Mouse (Mus musculus) retina, adult 2 months (tissue): Measurements from ENCODE around the gene Gm12216.

ENCODE experiments used
- DNase-seq: peaks from one replicate; pipeline ENCODE4 v3.0.0-alpha.2; 2012; ENCODE audit warnings: low read depth, low spot score

Gm12216 gene

DNA sequence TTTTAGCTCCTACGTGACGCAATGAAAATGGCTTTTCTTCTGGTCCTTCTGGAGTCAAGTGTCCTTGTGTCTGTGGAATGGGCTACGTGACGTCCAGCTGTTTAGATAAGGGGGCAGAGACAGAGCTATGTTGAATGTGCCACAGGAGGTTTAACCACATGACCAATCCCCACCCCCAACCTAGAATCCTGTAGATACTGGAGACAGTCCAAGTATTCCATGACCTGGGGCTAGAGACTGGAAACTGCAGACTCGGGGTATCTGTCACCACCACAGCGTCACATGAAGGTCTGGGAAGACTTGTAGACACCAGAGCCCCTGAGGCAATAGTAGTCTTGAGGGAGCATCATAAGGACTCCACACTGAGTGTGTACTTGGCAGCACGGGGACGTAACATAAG, 63.2 kb downstream of the Gm12216 start:
- DNase-seq = no peak

DNA sequence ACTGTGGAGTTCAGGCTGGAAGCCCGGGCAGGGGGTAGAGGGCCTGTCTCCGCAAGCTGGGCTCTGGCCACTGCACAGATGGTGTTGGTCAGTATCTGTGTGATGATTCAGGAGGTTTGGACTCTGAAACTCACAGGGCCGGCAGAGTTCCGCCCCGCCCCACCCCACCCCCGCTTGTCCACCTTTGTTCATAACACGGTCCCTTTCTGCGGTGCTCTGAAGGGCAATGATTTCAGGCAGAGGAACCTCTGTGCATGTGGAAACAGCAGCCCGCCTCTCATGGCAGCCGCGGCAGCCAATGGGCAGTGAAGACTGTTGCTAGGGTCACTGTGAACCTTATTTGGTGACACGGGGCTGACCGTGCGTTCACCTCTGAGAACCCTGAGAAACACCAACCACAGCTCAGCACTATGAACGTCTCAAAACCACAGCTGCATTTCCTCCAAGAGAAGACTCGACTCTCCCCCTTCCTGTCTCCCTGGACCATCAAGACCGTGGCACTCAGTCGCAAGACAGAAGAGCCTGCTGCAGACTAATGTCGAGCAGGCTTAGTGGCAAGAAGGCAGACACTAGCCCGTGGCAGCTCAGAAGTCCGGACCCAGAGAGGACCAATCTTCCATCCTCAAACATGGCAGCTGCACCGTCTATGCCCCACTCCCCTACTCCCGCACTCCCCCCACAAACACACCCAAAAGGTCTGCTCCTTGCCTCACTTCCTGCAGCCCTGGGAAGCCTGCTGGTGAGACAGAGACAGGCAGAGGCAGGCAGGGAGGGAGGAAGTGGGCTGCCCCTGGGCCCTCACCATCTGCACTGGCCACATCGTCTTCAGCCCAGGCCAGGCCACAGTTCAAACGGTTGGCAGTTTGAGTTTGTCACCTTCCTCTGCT, 64.1 kb downstream of the Gm12216 start:
- DNase-seq = no peak

DNA sequence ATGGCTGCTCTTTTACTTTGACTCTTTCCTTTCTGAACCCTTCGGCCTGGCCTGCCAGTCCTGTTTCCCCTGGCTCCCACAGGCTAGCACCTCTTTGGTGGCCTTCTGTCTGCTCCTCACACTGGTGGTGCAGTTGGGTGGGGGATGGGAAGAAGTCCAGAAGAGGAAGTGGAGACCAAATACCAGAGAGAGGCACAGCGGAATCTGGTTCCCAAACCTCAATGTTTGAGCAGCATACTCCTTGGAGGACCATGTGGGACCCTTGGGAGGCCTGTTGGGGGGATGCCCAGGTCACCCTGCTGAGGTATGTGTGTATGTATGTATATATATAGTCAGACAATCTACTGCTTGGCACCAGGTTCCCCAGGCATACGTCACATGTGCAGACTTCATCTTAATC, 65.0 kb downstream of the Gm12216 start:
- DNase-seq = no peak

DNA sequence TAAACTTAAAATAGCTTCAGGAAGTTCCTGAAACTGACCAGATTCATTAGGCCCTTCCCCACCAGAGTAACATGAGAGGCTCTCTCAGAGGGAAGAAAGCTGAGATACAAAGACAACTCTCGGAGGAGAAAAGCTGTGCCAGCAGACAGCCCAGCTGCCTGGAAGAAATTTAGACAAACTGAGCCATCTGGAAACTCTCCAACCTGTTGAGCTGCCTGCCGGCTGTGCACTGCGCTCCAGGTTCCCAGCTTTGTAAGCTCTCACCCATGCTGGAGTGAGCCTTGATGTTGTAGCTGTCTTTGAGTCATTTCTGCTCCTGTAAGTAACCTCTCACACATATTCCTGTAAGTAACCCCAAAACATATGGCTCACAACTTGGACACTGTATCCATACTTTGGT, 66.1 kb downstream of the Gm12216 start:
- DNase-seq = no peak

DNA sequence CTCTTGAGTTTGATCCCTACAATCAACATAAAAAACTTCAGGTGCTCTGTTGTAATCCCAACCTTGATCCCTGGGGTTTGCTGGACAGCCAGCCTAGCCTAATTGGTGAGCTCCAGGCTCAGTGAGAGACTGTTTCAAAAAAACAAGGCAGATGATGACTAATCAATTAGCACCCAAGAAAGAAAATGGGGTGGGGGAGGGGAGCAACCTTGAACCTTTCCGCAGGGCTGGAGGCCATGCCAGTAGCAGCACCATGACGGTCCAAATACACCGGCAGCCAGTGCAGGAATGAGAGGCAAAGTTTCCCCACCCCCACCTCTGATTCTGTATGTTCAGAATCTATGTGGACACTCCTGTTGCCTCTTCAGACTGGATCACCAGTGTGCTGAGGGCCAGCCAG, 69.8 kb downstream of the Gm12216 start:
- no peak for DNase-seq

DNA sequence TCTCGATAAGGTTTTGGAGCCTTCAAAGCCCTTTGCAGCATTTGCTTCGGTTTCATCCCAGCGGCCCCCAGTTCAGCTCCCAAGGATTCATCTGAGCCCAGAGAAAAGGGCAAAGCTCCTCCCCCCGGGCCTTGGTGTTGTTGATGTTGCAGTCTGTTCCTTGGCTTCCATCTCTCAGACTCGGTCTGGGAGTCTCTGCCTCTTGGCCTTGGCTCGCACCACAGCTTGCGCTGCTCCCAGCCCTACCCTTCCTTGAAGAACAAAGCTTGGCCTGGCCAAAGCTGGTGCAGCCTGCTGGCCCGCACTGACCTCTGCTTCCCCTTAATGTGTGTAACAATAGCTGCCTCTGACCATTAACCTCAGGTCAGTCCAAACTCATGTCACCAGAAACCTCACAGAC, 70.9 kb downstream of the Gm12216 start:
- no peak for DNase-seq

DNA sequence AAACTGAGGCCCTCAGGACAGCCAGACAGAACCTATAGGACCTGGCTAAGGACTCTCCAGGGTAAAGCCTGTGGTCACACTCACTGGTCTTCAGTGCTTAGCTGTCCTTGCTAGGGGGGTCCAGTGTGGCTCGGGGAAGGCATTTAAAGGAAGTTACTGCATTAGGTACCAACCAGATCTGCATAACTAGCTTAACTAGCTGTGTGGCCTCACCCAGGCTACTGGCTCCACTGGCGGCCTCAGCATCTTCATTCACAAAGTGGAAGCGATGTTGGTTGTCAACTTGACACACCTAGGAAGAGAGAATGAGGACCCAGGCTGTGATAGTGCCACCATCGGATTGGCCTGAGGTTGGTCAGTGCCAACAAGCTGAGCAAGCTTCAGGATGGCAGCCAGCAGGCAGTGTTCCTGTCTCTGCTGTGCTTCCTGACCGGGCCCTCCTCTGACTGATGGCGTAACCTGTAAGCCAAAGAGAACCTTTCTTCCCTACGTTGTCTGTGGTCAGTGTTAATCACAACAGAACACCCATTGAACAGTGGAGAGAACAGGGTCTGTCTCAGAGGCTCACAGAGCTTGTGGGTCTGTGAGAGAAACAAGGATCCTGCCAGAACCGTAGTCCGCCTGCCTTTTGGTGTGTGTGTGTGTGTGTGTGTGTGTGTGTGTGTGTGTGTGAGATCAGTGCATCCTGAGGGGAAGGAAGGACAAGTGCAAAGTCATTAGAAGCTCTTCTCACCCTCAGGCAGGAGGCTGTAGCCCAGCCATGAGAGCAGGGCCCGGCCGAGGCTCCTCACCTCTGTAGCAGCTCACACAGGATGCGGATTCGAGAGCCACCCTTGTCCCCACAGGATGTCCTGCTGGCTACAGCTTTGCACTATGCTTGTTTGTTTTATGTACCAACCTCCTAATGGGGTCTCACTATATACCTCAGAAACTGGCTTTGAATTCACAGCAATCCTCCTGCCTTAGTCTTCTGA, 72.7 kb downstream of the Gm12216 start:
- DNase-seq = no peak

DNA sequence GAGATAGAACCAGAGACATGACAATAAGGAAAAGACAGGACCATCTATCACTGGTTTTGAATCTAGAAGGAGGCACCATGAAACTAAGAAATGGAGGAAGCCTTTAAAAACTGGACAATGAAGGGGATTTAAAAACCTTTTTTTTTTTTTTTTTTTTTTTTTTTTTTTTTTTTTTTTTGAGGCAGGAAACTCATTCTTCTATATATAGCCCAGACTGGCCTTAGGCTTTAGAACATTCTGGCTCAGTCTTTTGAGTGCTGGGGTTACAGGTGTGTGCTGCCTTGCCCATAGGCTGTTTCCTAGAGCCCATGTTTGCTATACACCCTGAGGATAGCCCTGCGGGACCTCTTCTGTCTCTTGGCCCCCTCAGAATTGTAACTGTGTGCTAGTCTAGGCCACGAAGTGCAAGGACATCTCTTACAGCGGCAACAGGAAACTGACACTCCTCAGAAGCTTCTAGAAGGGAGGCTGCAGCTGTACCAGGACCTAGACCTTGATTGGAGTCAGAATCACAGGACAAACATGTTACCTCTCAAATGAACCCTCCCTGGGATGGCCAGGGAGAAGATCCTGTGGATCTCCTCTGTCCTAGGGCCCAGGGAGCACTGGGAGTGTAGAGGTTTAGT, 73.6 kb downstream of the Gm12216 start:
- no peak for DNase-seq

DNA sequence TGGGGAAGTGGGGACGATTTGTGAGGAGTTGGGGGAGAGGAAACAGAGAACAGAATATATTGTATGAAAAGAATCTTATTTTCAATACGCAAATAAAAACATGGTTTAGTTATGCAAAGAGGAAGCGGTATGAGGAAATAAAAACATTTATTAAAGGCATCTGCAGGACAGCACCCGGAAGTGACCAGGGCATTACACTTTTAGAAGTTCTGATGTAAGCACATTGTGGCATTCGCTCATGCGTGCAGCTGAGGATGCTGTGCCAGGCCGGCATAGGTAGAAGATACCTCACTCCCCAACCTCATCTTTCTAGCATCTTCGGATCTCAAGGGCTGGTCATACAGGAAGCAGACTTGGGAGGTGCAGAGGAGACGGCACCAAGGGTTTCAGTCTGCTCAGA, 75.8 kb downstream of the Gm12216 start:
- no peak for DNase-seq

DNA sequence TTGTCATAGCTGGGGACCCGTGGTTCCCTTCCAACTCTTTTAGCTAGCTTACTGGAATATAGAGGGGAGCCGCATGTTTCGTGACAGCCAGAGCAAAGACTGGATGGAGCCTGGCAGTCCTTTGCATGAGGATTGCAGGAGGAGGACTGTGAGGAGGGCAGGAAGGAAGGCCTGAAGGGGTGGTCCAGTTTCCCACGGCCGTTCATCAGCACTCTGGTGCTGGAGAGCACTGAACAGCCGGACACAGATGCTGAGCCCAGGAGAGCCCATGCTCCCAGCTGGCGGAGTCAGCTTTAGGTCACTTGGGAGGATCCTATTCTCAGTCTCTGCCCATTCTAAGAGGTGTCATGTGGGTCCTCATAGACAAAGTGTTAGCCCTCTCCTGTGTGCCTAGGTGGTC, 77.1 kb downstream of the Gm12216 start:
- no peak for DNase-seq

DNA sequence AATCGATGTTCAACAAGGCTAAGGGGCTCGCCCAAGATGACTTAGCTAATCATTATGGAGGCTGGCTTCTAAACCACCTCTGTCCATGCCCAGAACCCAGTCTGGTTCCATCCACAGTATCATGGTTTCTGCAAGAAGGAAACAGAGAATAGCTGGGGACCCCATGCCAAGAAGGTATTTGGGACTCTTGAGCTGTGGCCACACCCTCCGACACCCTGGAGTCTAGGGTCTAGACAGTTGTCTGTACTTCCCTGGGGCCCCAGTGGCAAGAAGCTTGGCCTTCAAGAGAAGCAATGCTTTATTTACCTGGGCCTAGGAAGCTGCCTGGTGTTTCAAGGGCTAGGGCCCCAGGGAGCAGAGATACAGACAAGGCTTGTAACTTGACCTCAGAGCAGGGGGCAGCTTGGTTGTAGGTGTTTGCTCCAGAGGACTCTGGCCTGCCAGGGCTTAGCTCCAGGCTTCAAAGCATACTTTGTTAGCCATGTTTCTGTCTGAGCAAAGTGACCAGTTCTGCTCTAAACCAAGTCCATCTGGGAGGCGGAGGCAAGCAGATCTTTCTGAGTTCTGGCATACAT, 77.8 kb downstream of the Gm12216 start:
- DNase-seq = no peak

DNA sequence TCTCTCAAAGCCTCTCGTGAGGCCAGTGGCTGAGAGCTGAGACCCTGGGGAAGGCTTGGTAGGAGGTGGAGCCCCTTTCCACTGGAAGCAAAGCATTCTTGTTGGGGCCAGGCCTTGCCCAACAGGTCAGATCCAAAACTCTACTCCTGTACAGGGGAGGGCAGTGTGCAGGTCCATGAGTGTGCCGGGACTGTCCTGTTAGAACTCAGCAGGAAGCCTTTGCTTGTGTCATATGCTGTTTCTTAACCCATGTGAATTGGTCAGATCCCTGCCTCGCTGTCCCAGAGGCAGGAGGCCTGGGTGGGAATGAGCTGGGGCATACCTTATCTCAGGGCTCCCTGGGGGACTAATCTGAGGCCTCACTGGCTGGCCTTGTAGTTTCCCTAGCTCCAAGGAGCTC, 78.8 kb downstream of the Gm12216 start:
- no peak for DNase-seq

DNA sequence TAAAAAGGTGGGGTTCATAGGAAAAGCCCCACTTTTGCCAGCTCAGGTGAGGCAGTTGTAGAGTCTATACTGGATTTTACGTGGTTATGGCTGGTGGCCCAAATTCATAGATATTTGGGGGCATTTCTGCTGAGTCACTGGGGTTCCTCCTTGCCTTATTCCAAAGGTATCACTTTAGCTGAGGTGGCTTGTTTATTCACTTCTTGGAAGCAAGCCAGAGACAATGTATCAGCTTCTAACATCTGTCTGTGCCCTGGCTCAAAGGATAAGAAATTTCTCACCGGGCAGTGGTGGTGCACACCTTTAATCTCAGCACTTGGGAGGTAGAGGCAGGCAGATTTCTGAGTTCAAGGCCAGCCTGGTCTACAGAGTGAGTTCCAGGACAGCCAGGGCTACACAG, 79.2 kb downstream of the Gm12216 start:
- DNase-seq = no peak

DNA sequence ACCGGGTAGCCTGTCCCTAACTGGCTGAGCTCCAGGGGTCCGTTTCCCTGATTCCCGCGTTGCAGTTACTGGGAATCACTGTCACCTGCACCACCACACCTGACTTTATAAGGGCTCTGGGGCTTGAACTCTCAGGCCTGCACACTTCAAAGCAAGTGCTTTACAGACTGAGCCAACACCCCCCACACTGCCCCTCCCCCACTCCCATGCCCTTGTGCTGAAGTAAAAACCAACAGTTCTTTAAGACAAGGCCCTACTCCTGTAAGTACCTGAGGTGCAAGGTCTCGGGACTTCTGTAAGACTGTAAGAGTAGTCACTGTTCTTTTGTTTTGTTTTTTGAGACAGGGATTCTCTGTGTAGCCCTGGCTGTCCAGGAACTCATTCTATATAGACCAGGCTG, 80.6 kb downstream of the Gm12216 start:
- no peak for DNase-seq

DNA sequence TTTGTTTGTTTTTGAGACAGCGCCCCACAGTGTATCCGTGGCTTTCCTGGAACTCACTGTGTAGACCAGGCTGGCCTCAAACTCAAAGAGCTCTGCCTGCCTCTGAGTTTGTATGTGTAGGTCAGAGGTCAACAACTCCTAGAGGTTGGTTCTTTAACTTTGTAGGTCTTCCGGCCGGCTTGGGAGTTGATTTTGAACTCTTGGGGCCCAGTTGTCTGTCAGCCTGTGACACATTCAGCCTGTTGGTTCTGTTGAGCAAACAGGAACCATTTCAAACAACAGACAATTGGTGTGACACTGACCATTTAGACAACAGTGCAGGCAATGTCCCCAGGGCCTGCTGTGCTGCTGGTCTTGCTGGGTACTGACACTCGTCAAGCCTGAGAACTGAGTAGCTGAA, 81.3 kb downstream of the Gm12216 start:
- no peak for DNase-seq

DNA sequence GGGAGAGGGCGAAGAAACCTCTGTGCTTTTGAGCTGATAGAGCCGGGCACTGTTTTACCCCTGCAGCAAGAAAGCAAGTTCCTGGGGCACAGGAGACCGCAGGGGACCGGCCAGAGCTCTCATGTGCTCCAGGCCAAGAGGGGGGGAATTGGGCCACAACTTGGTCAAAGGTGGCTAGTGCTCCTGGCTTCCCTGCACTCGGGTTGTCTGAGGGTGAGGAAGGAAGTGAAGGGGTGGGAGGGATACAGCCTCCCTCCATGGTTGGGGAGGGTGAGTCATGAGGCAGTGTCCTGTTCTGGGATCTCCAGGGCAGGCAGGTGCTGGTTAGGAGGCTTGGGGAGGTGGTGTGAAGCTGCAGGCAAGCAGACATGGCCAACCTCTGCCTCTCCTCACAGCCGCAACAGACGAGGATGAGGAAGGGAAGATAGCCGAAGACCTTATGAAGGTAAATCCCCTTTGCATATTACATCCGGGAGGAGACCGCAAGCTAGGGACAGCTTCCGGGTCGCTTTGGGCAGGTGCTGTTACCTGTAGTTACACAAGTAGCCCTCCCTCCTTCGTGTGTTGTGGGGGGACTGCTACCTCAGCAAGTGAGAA, 84.3 kb downstream of the Gm12216 start:
- no peak for DNase-seq

DNA sequence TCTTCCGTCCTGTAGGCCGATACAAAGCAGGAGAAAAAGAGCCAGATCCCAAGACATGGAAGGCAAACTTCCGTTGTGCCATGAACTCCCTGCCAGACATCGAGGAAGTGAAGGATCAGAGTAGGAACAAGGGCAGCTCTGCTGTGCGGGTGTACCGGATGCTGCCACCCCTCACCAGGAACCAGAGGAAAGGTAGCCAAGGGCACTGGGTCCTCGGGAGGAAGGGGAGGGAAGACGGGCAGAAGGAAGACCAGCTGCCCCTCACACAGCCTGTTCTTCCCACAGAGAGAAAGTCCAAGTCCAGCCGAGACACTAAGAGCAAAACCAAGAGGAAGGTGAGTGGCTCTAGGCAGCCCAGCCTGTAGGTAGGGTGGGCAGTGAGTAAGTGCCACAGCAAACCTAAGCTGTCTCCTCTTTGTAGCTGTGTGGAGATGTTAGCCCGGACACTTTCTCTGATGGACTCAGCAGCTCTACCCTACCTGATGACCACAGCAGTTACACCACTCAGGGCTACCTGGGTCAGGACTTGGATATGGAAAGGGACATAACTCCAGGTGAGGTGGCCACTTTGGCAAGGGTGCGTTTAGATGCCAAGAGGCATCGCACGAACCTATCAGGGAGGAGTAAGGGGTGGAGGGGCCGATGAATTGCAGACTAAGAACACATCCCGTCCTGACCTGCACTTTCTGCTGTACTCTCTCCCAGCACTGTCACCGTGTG, 85.3 kb downstream of the Gm12216 start:
- DNase-seq = no peak

DNA sequence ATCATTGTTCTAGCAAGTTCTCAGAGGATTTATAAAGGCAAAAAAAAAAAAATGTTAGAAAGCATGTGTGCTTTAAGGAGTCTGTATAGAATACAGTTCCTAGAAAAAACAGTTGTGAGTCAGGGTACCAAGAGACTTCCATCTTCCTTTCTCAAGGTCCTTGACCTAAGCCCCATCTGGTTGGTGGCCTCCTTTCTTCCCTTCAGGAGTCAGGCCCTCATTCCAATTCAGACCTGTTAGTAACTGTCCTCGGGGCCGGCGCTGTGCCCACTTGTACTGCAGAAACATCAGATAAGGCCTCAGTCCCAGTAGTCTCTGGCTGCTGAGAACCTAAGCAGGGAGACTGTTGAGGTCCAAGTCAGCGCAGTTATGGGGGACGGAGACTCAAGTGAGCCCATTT, 86.0 kb downstream of the Gm12216 start, which contains the start of gene Gm17334:
Gene Gm17334 (minus strand): TSS at position 101 of the 400 bp plus-strand sequence.
- DNase-seq = no peak

DNA sequence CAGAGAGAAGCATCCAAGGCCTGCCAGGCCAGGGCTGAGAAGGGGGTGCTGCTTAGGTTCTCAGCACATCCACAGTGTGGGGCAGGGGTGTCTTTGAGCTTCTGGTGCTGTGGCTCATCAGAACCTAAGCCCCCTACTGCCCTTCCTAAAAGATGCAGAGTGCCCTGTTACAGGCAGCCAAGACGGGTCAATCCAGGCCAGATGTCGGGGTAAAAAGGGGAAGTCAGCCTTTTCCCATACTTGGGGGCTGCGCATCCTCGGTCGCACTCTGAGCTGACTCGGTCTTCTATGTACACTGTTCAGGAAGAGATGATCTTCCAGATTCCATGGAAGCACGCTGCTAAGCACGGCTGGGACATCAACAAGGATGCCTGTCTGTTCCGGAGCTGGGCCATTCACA, 86.5 kb downstream of the Gm12216 start:
- no peak for DNase-seq

DNA sequence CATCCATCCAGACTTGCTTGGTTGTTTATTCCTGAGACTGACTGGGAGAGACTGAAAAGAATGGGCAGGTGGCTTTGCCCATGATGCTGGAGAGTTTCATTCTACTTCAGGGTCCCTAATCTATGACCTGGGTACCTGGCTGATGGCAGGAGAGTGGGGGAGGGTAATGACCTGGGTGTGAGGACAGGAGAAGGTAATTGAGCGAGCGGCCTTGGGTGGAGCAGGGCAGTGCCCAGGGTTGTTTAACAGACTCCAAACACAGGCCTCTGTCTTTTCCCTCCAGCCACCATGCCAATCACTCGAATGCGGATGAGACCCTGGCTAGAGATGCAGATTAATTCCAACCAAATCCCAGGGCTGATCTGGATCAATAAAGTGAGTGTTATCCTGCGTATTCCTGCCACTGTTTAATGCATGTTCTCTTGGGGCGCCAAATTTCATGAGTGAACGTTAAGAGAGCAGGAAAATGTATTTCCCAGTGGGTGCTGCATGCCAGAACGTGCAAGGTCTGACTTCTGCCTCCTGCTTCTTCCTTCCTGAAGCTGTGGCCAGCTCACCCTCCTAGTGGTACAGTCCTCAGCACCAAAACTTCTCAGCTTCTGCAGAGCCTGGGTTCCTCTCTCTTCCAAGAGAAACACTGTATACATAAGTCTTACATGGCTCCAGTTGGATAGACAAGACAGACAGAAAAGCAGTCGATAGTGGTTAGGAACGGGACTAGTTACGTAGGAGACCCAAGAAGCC, 87.9 kb downstream of the Gm12216 start:
- no peak for DNase-seq
